Mouse (Mus musculus): ENCODE results near the gene Pmpcb.

The Pmpcb gene

GRCm38 (mm10) chr5:21732930-21733329 lies 4.0 kb upstream of the Pmpcb start:
- no peak for DNase-seq

- DNase-seq = no peak
Observed at GRCm38 (mm10) chr5:21735100-21735499, 1.8 kb upstream of the Pmpcb start.

- peak; percentile 28 for DNase-seq
Observed at GRCm38 (mm10) chr5:21735584-21735983, 1.4 kb upstream of the Pmpcb start.

- no peak for DNase-seq
Observed at GRCm38 (mm10) chr5:21736046-21736445, 895 bp upstream of the Pmpcb start.

- no peak for DNase-seq
Observed at GRCm38 (mm10) chr5:21737620-21738019, 679 bp downstream of the Pmpcb start.

GRCm38 (mm10) chr5:21739120-21739519 lies 2.2 kb downstream of the Pmpcb start:
- DNase-seq = no peak

- DNase-seq = no peak
Observed at GRCm38 (mm10) chr5:21739881-21740280, 2.9 kb downstream of the Pmpcb start.

GRCm38 (mm10) chr5:21743606-21744005 lies 6.7 kb downstream of the Pmpcb start:
- DNase-seq = no peak

GRCm38 (mm10) chr5:21744651-21745050 lies 7.7 kb downstream of the Pmpcb start:
- no peak for DNase-seq

- no peak for DNase-seq
Observed at GRCm38 (mm10) chr5:21745966-21746365, 9.0 kb downstream of the Pmpcb start.

GRCm38 (mm10) chr5:21768506-21768905 lies 31.6 kb downstream of the Pmpcb start:
- DNase-seq = no peak

GRCm38 (mm10) chr5:21769841-21770240 lies 32.9 kb downstream of the Pmpcb start:
- DNase-seq = no peak

- no peak for DNase-seq
Observed at GRCm38 (mm10) chr5:21776491-21776890, 39.5 kb downstream of the Pmpcb start.

- peak; percentile 7 for DNase-seq
Observed at GRCm38 (mm10) chr5:21784161-21785052, 47.5 kb downstream of the Pmpcb start.

- peak; percentile 88 for DNase-seq
Observed at GRCm38 (mm10) chr5:21785053-21785452, 48.1 kb downstream of the Pmpcb start, which contains the start of the genes Dnajc2 and Psmc2. Gene Dnajc2, minus strand, starts transcription at chr5:21785251. Gene Psmc2, plus strand, starts transcription at chr5:21785283.

GRCm38 (mm10) chr5:21785776-21786175 lies 48.8 kb downstream of the Pmpcb start:
- no peak for DNase-seq

- DNase-seq = peak; percentile 90
Observed at GRCm38 (mm10) chr5:21786258-21787185, 49.6 kb downstream of the Pmpcb start.

GRCm38 (mm10) chr5:21787186-21788105 lies 50.5 kb downstream of the Pmpcb start:
- no peak for DNase-seq

GRCm38 (mm10) chr5:21789061-21789460 lies 52.1 kb downstream of the Pmpcb start:
- DNase-seq = no peak

GRCm38 (mm10) chr5:21792166-21792565 lies 55.2 kb downstream of the Pmpcb start:
- DNase-seq = no peak

GRCm38 (mm10) chr5:21802907-21803306 lies 66.0 kb downstream of the Pmpcb start:
- DNase-seq = no peak

GRCm38 (mm10) chr5:21803691-21804188 lies 66.8 kb downstream of the Pmpcb start:
- DNase-seq = no peak

Data from cerebellum, adult 8-10 months (tissue).